Mouse (Mus musculus): ENCODE measurements around the gene Scaf1.

- TF ChIP-seq CTCF (IDR thresholded peaks at IDR 0.05; ENCODE audit: low read depth), result 0 out of 2 replicates have a peak, but pooled peaks have one; percentile 8
- no peak for TF ChIP-seq EP300 (IDR thresholded peaks at IDR 0.05; ENCODE audit: low read depth)
Measured at GRCm38 (mm10) chr7:45048001-45048890, 32.1 kb upstream of the Scaf1 start.

All from liver, embryonic 14.5 days (tissue).